Mouse (Mus musculus): ENCODE measurements around the gene Chrnb4.

GRCm38 (mm10) chr9:54994381-54994780 lies 54.2 kb downstream of the Chrnb4 start:
- no peak for TF ChIP-seq CTCF (IDR thresholded peaks at IDR 0.05; ENCODE audit: borderline replicate concordance, control insufficient read depth, extremely low read depth, insufficient read depth, low read length, poor library complexity)
- TF ChIP-seq POLR2A (IDR thresholded peaks at IDR 0.05; ENCODE audit: control insufficient read depth, extremely low read depth, insufficient read depth, low read length, poor library complexity) = no peak

All from thymus, adult 2 months (tissue).